Mouse (Mus musculus): ENCODE results near the gene Trip10. TPM values are rescaled to one million over a fixed set of nuclear protein-coding genes. Genes with fewer than 3 reads are reported as not detected.

The Trip10 gene
- polyA plus RNA-seq, 1 experiment from 2014 or later: 16.5 TPM

- Histone ChIP-seq H3K27ac (peak overlapping the region; percentile 78), H3K4me3 (ENCODE audit: inconsistent target) (no peak overlapping the region), H3K36me3 (ENCODE audit: inconsistent target) (peaks cover 10% of the 10 kb centered on the region; the same call in 1 of the 2 replicates), H3K79me2 (ENCODE audit: inconsistent target) (peaks cover 100% of the 10 kb centered on the region)
- 83% methylated on average over 5 of the region's 5 CpGs for WGBS (ENCODE audit: missing documents)
Measured at GRCm38 (mm10) chr17:57283906-57284305, 34.7 kb downstream of the Trip10 start.

- WGBS (ENCODE audit: missing documents): 16% methylated on average over 2 of the region's 2 CpGs
- peaks cover 97% of the 10 kb centered on the region for H3K79me2 ChIP-seq (ENCODE audit: inconsistent target)
- peak overlapping the region; percentile 78 for H3K27ac ChIP-seq
- H3K36me3 ChIP-seq (ENCODE audit: inconsistent target): peaks cover 10% of the 10 kb centered on the region; the same call in 1 of the 2 replicates
- no peak overlapping the region for H3K4me3 ChIP-seq (ENCODE audit: inconsistent target)
Measured at GRCm38 (mm10) chr17:57285077-57285476, 35.8 kb downstream of the Trip10 start.

- Histone ChIP-seq H3K4me3 (ENCODE audit: inconsistent target) (no peak overlapping the region), H3K27ac (peak overlapping the region; percentile 78), H3K79me2 (ENCODE audit: inconsistent target) (peaks cover 90% of the 10 kb centered on the region), H3K36me3 (ENCODE audit: inconsistent target) (peaks cover 10% of the 10 kb centered on the region; the same call in 1 of the 2 replicates)
- WGBS (ENCODE audit: missing documents): 6% methylated on average over 6 of the region's 8 CpGs
Measured at GRCm38 (mm10) chr17:57286718-57287355, 37.6 kb downstream of the Trip10 start.

- Histone ChIP-seq H3K36me3 (ENCODE audit: inconsistent target) (peaks cover 24% of the 10 kb centered on the region; the same call in 1 of the 2 replicates), H3K27ac (peak overlapping the region; percentile 98), H3K79me2 (ENCODE audit: inconsistent target) (peaks cover 90% of the 10 kb centered on the region), H3K4me3 (ENCODE audit: inconsistent target) (no peak overlapping the region)
- WGBS (ENCODE audit: missing documents): 96% methylated on average over 5 of the region's 5 CpGs
Measured at GRCm38 (mm10) chr17:57289252-57289651, 40.0 kb downstream of the Trip10 start.

- H3K27ac ChIP-seq: peak overlapping the region; percentile 98
- WGBS (ENCODE audit: missing documents): 17% methylated on average over 9 of the region's 9 CpGs
- no peak overlapping the region; the same call in 1 of the 2 replicates for H3K4me3 ChIP-seq (ENCODE audit: inconsistent target)
Measured at GRCm38 (mm10) chr17:57290001-57290670, 40.9 kb downstream of the Trip10 start.

GRCm38 (mm10) chr17:57290671-57291055 lies 41.4 kb downstream of the Trip10 start:
- Histone ChIP-seq H3K79me2 (ENCODE audit: inconsistent target) (peaks cover 90% of the 10 kb centered on the region), H3K36me3 (ENCODE audit: inconsistent target) (peaks cover 28% of the 10 kb centered on the region; the same call in 1 of the 2 replicates), H3K4me3 (ENCODE audit: inconsistent target) (peak overlapping the region; percentile 5; the same call in 1 of the 2 replicates), H3K27ac (peak overlapping the region; percentile 98)
- 0% methylated on average over 7 of the region's 7 CpGs for WGBS (ENCODE audit: missing documents)

More at GRCm38 (mm10) chr17:57290001-57290670, 40.9 kb downstream of the Trip10 start:
- H3K79me2 ChIP-seq (ENCODE audit: inconsistent target): peaks cover 90% of the 10 kb centered on the region
- H3K36me3 ChIP-seq (ENCODE audit: inconsistent target): peaks cover 28% of the 10 kb centered on the region; the same call in 1 of the 2 replicates

- Histone ChIP-seq H3K4me3 (ENCODE audit: inconsistent target) (no peak overlapping the region), H3K79me2 (ENCODE audit: inconsistent target) (peaks cover 90% of the 10 kb centered on the region), H3K36me3 (ENCODE audit: inconsistent target) (peaks cover 44% of the 10 kb centered on the region), H3K27ac (peak overlapping the region; percentile 98; the same call in 1 of the 2 replicates)
- whole genome bisulfite sequencing (ENCODE audit: missing documents): 80% methylated on average over 2 of the region's 2 CpGs
Measured at GRCm38 (mm10) chr17:57292302-57292701, 43.0 kb downstream of the Trip10 start.

GRCm38 (mm10) chr17:57292968-57293367 lies 43.7 kb downstream of the Trip10 start:
- Histone ChIP-seq H3K27ac (no peak overlapping the region), H3K36me3 (ENCODE audit: inconsistent target) (peaks cover 46% of the 10 kb centered on the region)
- 94% methylated on average over 9 of the region's 9 CpGs for WGBS (ENCODE audit: missing documents)

GRCm38 (mm10) chr17:57295935-57296334 lies 46.7 kb downstream of the Trip10 start:
- Histone ChIP-seq H3K27ac (no peak overlapping the region), H3K4me3 (ENCODE audit: inconsistent target) (no peak overlapping the region), H3K79me2 (ENCODE audit: inconsistent target) (peaks cover 90% of the 10 kb centered on the region), H3K36me3 (ENCODE audit: inconsistent target) (peaks cover 67% of the 10 kb centered on the region)
- WGBS (ENCODE audit: missing documents): over 99% methylated on average over 8 of the region's 9 CpGs

More at GRCm38 (mm10) chr17:57292968-57293367, 43.7 kb downstream of the Trip10 start:
- peaks cover 90% of the 10 kb centered on the region for H3K79me2 ChIP-seq (ENCODE audit: inconsistent target)
- H3K4me3 ChIP-seq (ENCODE audit: inconsistent target): no peak overlapping the region

- Histone ChIP-seq H3K4me3 (ENCODE audit: inconsistent target) (no peak overlapping the region), H3K36me3 (ENCODE audit: inconsistent target) (peaks cover 78% of the 10 kb centered on the region), H3K27ac (no peak overlapping the region), H3K79me2 (ENCODE audit: inconsistent target) (peaks cover 79% of the 10 kb centered on the region)
- WGBS (ENCODE audit: missing documents): 98% methylated on average over 11 of the region's 12 CpGs
Measured at GRCm38 (mm10) chr17:57297040-57297439, 47.8 kb downstream of the Trip10 start.

GRCm38 (mm10) chr17:57305593-57305992 lies 56.3 kb downstream of the Trip10 start:
- Histone ChIP-seq H3K4me3 (ENCODE audit: inconsistent target) (no peak overlapping the region), H3K27ac (no peak overlapping the region), H3K36me3 (ENCODE audit: inconsistent target) (peaks cover 87% of the 10 kb centered on the region), H3K79me2 (ENCODE audit: inconsistent target) (peaks cover 58% of the 10 kb centered on the region; the same call in 1 of the 2 replicates)
- 85% methylated on average over 4 of the region's 4 CpGs for WGBS (ENCODE audit: missing documents)

- Histone ChIP-seq H3K27ac (no peak overlapping the region), H3K4me3 (ENCODE audit: inconsistent target) (no peak overlapping the region), H3K79me2 (ENCODE audit: inconsistent target) (peaks cover 70% of the 10 kb centered on the region; the same call in 1 of the 2 replicates), H3K36me3 (ENCODE audit: inconsistent target) (peaks cover 84% of the 10 kb centered on the region)
- WGBS (ENCODE audit: missing documents): 83% methylated on average over 6 of the region's 6 CpGs
Measured at GRCm38 (mm10) chr17:57307074-57307473, 57.8 kb downstream of the Trip10 start.

- H3K79me2 ChIP-seq (ENCODE audit: inconsistent target): peaks cover 48% of the 10 kb centered on the region; the same call in 1 of the 2 replicates
- WGBS (ENCODE audit: missing documents): 81% methylated on average over 13 of the region's 13 CpGs
- H3K36me3 ChIP-seq (ENCODE audit: inconsistent target): peaks cover 86% of the 10 kb centered on the region
- no peak overlapping the region for H3K27ac ChIP-seq
- no peak overlapping the region for H3K4me3 ChIP-seq (ENCODE audit: inconsistent target)
Measured at GRCm38 (mm10) chr17:57311801-57312200, 62.5 kb downstream of the Trip10 start.
